Mouse (Mus musculus) cortical plate, adult 2 months (tissue): ENCODE results near the gene Cadps2.

Experiments
- CTCF ChIP-seq: fragments of 200-500 bp; IDR thresholded peaks from 2 replicates; pipeline ENCODE4 v1.5.1; 2011; ENCODE audit warnings: mild to moderate bottlenecking, control low read depth, low read length; ENCODE audit not compliant: insufficient read depth; ENCODE audit errors: extremely low read depth
- POLR2A ChIP-seq: fragments of 200-500 bp; IDR thresholded peaks from 2 replicates; pipeline ENCODE4 v1.6.1; 2011; ENCODE audit warnings: mild to moderate bottlenecking, low read length, control low read depth; ENCODE audit not compliant: insufficient read depth; ENCODE audit errors: extremely low read depth

DNA sequence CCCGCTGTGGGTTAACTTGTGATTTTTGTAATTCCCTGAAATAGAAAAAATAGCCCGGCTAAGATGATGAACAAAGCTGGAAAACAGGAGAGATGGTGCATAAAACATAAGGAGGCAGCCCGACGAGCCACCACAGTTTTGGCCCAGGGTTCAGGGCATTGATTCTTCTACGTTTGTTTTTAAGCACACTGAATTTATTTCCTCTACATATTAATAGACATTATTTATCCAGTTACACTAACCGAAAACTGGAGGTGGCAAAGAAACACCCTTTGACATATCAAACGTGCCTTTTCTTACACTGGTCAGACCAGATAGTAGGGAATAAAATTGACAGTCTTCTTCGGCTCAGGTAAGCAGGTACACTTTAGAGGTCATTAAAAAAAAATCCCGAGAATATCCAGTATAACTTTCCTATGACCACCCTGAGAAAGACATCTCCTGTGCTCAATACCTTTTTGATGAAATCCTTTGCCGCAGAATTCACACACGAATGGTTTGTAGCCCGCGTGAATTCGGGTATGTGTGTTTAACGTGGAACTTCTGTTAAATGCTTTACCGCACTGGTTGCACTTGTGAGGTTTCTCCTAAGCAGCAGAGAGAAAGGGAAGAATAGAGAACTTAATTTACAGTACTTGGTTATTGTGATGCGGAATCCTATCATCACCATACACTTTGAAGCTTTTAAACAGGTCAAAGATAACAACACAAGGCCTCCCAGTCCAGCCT is 593.0 kb downstream of the Cadps2 start:
- TF ChIP-seq CTCF (no peak), POLR2A (no peak)
